Mouse (Mus musculus) embryo, embryonic 11.5 days (tissue): ENCODE results near the gene Myt1l.

Source experiments
- DNase-seq: peaks from one replicate; pipeline ENCODE4 v3.0.0-alpha.2; 2012; ENCODE audit warnings: low read depth, low spot score

Myt1l gene

DNA sequence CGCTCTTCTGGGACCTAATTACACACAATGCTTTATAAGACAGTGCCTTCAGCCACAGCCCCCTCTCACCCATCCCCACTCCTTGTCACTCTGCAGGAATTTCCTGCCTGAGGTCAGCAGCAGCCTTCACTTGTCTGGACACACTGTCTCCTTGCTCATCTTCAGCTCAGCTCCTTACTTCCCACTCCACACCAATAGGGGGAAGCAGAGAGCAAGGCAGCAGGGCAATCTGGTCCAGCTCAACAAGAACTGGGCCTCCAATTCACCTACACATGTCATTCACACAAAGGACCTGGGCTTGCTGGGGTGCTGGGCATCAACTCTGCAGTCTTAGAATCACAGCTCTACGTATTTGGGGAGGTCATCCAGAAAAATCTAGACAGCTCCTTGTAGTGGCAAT lies 33.0 kb downstream of the Myt1l start:
- DNase-seq, result no peak

- no peak for DNase-seq
These were observed 41.1 kb downstream of the Myt1l start for GRCm38 (mm10) chr12:29569311-29569710.

DNA sequence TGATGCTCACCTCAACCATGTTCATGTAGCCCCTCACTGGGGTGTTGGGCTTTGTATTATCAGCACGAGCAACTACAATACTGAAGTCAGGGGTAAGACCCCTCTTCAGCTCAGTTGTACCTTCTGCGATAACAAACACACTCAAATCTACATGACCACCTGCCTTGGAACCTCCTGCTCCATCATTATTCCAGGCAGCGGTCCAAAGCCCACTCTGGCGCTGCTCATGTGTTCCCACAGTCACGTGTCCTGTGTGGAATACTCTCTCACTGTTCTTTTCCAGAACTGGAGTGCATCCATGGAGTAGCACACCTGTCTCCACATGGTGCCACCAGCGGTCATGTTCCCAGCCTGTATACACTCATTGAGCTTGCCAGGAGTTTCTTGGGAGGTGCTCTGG lies 42.2 kb downstream of the Myt1l start:
- no peak for DNase-seq

DNA sequence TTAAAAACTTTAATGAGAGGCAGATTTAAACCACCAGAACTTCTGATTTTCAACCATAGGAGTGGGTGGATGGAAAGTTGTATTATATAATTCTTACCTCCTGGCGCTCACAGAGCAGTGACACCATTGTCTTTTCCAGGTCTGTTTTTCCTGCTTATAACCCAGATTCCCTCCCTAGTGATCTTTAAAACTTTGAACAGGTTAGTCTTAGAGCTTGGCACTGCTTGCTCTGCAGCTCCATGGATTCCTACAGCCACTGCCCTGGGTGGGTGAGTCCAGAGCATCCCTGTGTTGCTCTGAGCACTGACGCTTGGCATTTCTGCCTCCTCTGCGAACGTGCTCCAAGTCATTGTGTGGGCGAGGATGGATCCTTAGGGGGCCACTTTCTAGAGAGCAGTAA lies 43.4 kb downstream of the Myt1l start:
- DNase-seq, result no peak

DNA sequence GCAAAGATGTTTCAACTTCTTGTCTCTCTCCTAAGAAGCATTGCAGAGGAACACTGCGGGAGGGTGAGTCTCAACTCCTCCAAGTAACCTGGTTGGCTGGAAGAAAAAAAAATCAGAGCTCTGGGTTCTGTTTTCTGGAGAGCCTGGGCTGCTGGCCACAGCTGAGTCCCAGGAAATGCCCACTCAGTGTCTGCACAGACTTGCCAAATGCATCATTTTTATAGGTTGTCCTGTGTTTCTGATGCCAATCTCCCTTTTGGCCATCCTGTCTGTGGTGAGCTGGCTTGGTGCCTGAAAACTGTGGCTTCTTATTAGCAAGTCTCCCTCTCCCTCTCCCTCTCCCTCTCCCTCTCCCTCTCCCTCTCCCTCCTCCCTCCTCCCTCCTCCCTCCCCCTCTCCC lies 65.6 kb downstream of the Myt1l start:
- no peak for DNase-seq

- no peak for DNase-seq
These were observed 71.7 kb downstream of the Myt1l start for GRCm38 (mm10) chr12:29599916-29600315.

GRCm38 (mm10) chr12:29601223-29601622 lies 73.0 kb downstream of the Myt1l start:
- no peak for DNase-seq

DNA sequence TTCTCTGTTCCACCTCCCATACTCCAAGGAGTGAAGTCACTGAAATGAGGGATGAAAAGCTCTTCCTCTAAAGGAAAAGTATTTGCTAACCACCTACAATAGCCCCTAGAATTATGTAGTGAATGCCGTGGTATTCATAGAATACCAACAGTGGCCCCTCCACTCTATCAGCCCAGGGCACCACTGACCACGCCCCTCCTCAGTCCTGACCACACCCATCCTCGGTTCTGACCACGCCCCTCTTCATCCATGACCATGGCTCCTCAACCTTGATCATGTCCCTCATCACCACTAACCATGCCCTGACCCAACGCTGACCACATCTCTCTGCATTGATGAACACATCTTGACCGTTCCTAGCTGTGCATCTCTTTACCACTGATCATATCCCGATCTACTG lies 76.5 kb downstream of the Myt1l start:
- no peak for DNase-seq

DNA sequence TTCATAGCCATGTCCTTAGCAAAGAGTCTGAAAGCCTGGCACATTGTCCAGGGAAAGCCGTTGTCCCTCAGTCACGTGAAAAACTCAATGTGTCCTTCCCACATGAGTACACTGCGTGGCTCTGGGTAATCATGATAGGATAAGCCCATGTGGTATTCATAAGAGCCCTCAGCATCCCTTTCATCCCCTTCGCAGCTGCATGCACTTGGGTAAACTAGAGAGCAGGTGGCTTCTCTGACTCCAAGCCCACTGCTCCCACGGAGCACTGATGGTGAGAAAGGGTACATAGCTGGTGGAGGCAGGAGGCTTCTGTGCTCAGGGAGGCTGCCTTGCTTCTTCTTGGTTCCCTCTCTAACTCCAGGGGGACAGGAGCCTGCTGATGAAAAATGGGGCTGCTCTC lies 76.9 kb downstream of the Myt1l start:
- no peak for DNase-seq

- DNase-seq, result no peak
These were observed 78.0 kb downstream of the Myt1l start for GRCm38 (mm10) chr12:29606221-29606620.

DNA sequence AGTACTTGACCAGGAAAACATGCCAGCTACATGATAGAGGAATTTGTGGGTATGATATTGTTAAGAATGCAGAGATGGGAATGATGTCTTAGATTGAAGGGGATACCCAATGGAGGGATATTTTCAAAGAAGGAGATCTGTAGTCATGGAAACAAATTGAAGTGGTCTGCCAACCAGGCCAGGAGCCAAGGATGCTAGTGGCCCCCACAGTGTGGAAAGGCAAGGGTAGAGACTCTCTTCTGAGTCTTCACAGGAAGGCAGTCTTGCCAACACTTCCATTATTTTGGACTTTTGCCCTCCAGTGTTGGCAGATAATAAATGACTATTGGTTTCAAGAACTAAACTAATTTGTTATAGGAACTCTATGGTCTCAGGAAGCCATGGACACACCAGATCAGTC lies 89.6 kb downstream of the Myt1l start:
- DNase-seq, result no peak

DNA sequence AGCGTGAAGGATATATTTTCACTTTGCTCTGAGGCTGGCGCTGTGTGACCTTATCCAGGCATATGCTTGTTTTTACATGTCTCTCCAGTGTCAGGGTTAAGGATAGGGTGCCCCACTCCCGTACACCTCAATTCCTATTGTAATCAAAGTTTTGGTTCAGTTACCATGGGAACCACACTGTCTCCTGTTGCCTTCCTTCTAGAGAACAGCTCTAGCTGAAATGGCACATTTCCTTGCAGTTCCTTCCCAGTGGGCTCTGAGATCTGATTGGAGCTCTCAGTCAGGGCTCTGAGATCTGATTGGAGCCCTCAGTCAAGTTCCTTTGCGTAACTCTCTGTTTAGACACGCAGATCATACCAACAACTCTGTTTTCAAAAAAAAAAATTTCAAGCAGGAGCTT lies 93.3 kb downstream of the Myt1l start:
- DNase-seq, result no peak

DNA sequence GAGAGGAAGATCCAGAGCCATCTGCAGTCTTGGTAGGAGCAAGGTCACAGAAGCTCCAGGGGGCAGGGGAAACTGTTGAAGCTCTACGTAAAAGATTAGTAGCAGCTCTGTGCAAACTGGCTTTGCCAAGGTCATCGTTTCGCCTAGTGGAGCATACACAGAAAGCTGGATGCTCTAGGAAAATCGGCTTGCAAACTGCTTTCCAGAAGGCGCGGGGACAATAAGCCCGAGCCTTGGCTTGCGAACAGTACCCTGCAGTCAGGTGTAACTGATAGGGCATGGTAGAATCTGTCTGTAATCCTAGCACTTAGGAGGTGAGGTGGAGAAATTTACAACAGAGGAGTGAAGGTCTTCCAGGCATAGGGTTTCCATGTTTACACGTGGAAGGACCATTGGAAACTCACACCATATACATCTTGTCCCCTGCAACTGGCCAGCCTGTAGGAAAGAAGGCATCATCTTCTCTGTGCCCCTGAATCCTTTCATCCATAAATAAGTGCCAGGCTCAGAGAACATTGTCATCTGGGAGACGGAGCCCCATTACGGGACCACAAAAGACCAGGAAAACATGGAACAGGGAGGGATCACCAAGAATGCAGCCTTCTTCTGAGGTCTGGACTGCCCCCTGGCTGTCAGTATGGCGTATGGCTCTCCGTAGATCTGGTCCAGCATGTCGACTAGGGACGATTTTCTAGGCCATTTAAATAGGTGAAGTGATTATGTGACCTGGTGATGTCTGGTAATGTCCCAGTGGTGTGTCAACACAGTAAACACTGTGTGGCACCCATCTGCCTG lies 100.0 kb downstream of the Myt1l start:
- no peak for DNase-seq

DNA sequence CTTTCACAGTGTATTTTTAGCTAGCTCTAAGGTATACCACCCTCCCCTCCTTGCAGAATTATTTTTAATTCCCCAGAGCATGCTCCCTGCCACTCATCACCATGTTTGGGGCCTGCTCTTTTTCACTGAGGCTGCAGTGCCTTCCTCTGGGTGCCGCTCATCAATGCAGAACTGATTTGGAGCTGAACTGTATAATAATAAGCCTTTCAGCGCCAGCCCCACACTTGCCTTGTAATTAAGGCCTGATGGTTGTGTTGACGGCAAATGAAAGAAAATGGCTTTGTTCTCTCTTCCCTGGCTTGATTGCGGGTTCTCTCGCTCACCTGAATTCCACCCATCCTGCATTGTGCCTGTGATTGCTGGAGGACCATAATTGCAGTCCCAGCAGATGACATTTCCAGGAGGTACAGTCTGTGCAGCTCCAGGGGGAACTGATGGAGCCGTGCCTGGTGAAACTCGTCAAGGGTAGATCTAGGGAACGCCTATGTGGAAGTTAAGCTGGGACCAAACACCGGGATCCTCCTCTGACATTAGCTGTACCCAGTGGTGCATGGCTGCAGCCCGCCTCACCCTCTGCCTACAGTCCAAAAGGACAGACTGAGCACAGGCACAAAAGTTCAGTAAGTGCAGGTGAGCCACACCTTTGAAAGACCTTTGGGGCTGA lies 101.8 kb downstream of the Myt1l start:
- no peak for DNase-seq

DNA sequence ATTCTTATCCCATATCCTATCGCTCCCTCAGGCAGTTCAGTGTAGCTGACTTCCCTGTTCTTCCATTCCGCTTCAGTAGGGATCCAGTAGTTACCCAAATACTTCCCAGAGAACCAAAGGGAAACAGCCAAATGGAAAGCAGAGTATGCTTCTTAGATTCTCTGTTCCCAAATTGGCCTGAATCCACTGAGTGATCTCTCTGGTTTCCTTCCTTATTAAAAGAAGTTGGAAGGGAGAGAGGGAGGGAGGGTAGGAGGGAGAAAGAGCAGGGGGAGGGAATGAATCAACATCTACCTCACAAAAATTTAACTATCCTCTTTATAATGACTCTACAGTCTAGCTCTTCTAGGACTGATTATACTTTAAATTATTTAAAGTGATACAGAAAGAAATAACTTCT lies 106.3 kb downstream of the Myt1l start:
- no peak for DNase-seq

DNA sequence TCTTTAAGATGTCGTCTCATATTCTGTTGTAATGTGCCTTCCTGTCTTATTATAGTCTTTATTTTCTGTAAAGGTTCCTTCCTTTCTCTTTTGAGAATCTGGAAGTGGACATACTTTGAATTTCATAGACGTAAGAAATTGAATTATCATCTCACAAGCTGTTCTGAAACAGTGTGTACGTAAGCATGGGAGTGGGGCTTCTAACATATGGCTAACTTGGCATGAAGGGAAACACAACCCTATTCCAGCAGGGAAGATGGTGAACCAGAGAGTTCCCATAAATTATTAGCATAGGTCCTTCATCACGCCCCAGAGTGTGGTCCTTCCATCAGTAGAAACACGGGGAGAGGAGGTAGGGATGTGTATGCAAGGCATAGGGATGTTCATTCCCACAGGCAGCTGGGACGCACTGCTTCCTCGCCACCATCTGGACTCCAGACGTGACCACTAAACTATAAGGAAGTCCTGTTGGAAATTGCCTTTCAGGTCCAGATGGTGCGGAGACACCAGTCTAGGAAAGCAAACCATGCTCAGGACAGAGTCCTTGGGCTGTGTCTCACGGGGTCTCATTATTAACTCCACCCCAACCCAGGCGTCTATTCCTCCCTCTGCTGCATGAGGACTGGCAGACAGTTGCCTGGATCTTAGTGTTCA lies 111.5 kb downstream of the Myt1l start:
- DNase-seq, result no peak

DNA sequence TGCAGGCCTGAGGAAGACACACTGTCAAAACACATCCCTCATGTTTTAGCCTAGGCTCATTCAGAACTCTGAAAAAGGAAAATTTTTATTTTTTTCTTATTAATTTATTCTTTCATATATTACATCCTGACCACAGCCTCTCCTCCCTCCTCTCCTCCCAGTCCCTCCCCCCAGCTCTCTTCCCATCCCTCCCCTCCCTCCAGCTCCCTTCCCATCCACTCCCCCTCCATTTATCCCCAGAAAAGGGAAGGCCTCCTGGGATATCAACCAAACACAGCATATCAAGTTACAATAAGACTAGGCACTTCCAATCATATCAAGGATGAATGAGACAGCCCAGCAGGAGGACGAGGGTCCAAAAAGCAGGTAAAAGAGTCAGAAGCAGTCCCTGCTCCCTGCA lies 112.0 kb downstream of the Myt1l start:
- DNase-seq, result no peak

DNA sequence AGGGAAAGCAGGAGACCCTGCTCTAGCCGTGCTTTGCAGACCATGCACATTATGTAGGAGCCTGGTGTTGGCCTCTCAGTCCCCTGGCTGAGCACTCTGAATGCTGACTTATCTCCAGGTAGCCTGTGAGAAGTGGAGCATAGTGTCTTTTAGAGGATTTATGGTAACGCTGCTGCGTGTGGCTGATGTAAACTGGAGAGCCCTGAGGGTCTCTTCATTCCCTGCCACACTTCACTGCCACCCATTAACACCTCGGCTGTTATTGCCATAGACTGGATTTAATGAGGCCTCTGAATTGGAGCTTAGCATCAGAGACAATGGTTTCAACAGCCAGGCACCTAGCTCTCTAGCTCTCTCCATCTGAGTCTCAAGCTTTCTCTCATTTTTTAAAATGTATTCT lies 114.7 kb downstream of the Myt1l start:
- DNase-seq, result no peak

- DNase-seq, result no peak
These were observed 115.9 kb downstream of the Myt1l start for GRCm38 (mm10) chr12:29644091-29644490.

DNA sequence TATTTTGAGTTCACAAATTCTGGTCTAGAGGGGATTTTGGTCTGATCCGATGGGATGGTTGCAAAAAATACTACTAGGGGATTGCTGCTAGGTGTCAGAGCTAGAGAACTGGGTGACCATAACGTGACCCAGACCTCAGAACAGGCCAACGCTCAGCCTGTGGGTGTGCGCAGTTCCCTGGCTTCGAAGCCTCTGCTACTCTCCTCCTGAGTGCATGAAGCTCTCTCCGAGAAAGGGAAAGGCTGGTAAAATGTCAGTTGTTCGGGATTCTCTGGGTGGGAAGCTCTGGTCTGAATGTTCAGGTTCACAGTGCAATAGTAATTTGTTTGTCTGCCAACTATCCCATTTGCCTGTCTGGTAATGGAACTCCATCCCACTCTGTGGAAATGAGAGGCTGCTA lies 116.5 kb downstream of the Myt1l start:
- DNase-seq, result no peak

DNA sequence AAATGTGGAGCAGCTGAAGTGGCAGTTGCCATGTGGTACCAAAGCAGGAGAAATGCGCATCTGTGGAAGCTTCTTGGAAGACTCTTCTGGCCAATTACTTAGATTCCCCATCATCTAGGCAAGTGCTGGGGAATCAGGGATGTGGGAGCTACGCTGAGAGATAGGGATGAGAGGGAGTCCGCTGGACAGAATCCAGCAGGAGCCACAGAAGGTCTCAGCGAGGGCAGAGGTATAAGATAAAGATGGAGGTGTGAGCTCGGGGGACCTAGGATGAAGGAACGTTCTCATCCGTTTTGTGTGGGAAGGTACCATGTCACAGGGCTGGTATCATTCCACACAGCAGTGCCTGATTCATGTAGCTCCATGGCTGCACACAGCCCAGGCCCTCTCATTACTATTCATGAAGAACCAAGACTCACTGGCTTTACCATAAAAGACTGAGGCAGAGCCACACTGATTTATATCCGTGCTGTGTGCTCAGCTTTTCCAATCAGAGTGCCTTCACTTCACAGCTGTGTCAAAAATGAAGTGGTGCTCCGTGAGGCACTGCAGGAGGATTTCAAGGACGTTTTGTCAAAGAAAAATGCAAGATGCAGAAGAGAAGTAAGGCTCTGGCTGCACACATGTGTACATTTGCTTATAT lies 121.4 kb downstream of the Myt1l start:
- no peak for DNase-seq

- DNase-seq, result no peak
These were observed 124.3 kb downstream of the Myt1l start for GRCm38 (mm10) chr12:29652516-29652915.
